Mouse (Mus musculus): ENCODE results near the gene Slc22a28.
A peak's percentile ranks its signal among the peaks of the same experiment; 100 is the strongest.
"Not testable (repeated sequence)": the region's sequence is repeated elsewhere in the genome, so short reads cannot be mapped to it uniquely, and the experiment has no call there.

The Slc22a28 gene

GRCm38 (mm10) chr19:8131881-8132280, at the start of gene Slc22a28:
TSS of gene Slc22a28 (minus strand) at chr19:8131982.
- DNase-seq, result peak; percentile 62

- no peak for DNase-seq
These were observed 17.2 kb upstream of the Slc22a28 start for GRCm38 (mm10) chr19:8148787-8149523.

GRCm38 (mm10) chr19:8142716-8143115, 10.9 kb upstream of the Slc22a28 start:
- peak; percentile 54 for DNase-seq

GRCm38 (mm10) chr19:8134127-8134841, 2.5 kb upstream of the Slc22a28 start:
- not testable (repeated sequence) for DNase-seq

- peak; percentile 18 for DNase-seq
These were observed 111.9 kb downstream of the Slc22a28 start for GRCm38 (mm10) chr19:8019904-8020349.

- not testable (repeated sequence) for DNase-seq
These were observed 112.4 kb downstream of the Slc22a28 start for GRCm38 (mm10) chr19:8019329-8019851.

- DNase-seq, result not testable (repeated sequence)
These were observed 113.2 kb downstream of the Slc22a28 start for GRCm38 (mm10) chr19:8018535-8018934.
